Mouse (Mus musculus) C2C12 (cell line): ENCODE results near the gene Ppard.

ENCODE experiments used
- CEBPB ChIP-seq: IDR thresholded peaks from one replicate; pipeline ENCODE4 v1.6.1; 2011; ENCODE audit warnings: low read depth, mild to moderate bottlenecking, control low read depth, moderate library complexity
- CTCF ChIP-seq: IDR thresholded peaks from one replicate; pipeline ENCODE4 v1.5.1; 2011; ENCODE audit not compliant: control insufficient read depth, insufficient read depth, insufficient read length
- MAX ChIP-seq: IDR thresholded peaks from one replicate; pipeline ENCODE4 v1.6.1; 2011; ENCODE audit warnings: mild to moderate bottlenecking, control low read depth
- MYOD1 ChIP-seq: IDR thresholded peaks from one replicate; pipeline ENCODE4 v1.6.1; 2011; ENCODE audit warnings: low read depth; ENCODE audit not compliant: control insufficient read depth, insufficient read length
- MYOG ChIP-seq: IDR thresholded peaks from one replicate; pipeline ENCODE4 v1.6.1; 2011; ENCODE audit not compliant: control insufficient read depth, insufficient read length; ENCODE audit errors: extremely low read depth
- USF1 ChIP-seq: IDR thresholded peaks from one replicate; pipeline ENCODE4 v1.6.1; 2011; ENCODE audit warnings: low read depth, mild to moderate bottlenecking, control low read depth, moderate library complexity

GRCm38 (mm10) chr17:28234641-28235040 lies 2.1 kb downstream of the Ppard start:
- no peak for TF ChIP-seq CTCF
- TF ChIP-seq MAX, result no peak
- no peak for TF ChIP-seq MYOG
- no peak for TF ChIP-seq USF1
- no peak for TF ChIP-seq MYOD1
- no peak for TF ChIP-seq CEBPB
